Mouse (Mus musculus) heart, postnatal 0 days (tissue): ENCODE data around the gene Nek11.

ENCODE experiments used
- CTCF ChIP-seq: IDR thresholded peaks from 2 replicates; pipeline ENCODE4 v1.5.1; 2016; ENCODE audit warnings: antibody characterized with exemption, control low read depth, low read depth
- EP300 ChIP-seq: IDR thresholded peaks from 2 replicates; pipeline ENCODE4 v1.6.1; 2016; ENCODE audit warnings: antibody characterized with exemption, low read depth

DNA sequence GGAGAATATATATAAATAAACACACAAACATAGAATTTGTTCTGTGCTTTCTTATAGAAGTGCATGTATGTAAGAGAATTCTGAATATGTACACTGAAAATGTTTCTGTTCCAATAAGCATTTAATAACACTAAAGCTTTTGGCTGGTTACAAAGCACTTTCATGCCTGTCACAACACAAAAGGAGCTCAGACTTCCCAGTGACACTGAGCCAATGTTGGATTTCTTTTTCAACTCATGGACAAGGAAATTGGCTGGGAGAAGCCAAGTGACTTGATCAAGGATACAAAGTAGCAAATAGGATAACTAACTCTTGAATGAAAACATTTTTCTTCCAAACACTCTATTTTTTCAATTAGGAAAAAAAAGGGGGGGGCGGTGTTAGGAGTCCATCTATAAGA, 93.9 kb downstream of the Nek11 start:
- TF ChIP-seq CTCF (no peak), EP300 (no peak)
